Mouse (Mus musculus): Measurements from ENCODE around the gene Btn2a2.

DNA sequence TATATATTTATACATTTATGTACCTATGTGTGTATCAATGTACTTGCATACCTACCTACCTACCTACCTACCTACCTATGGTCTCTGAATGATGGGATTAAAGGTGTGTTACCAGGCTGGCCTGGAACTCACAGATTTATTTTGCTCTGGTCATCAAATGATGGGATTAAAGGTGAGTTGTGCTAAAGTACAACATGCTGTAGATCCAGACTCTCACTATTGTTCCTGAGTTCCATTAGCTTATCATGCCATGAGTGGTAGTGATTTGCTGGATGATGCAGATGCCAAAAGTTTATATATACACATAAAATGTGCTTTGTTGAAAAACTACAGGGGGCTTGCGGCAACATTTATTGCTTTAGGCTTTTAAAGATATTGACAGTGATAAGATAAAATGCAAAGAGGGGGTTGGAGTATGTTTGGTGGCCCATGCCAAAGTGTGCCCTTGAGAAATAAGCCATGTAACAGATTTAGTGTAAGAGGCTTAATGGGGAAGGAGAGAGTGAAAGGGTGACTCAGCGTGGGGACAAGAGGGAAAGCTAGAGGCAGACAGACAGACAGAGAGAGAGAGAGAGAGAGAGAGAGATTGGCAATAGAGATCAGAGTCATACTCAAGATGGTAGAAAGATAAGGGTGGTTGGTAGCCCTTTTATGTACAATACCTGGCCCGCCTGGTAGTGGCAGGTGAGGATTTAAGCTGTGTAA is 48.5 kb upstream of the Btn2a2 start:
- TF ChIP-seq EP300 (IDR thresholded peaks at IDR 0.05; ENCODE audit: low read depth): no peak
- no peak for TF ChIP-seq CTCF (IDR thresholded peaks at IDR 0.05; ENCODE audit: low read depth)

Measured in liver, postnatal 0 days (tissue).